Mouse (Mus musculus) testis, adult 2 months (tissue): ENCODE data around the gene Abtb2.

Experiments
- CTCF ChIP-seq: fragments of 200-500 bp; IDR thresholded peaks from 2 replicates; pipeline ENCODE4 v1.5.1; 2012; ENCODE audit warnings: low read depth, mild to moderate bottlenecking, inconsistent platforms, low read length, moderate library complexity; ENCODE audit not compliant: control insufficient read depth, insufficient read depth, insufficient replicate concordance
- POLR2A ChIP-seq: fragments of 200-500 bp; IDR thresholded peaks from 2 replicates; pipeline ENCODE4 v1.6.1; 2012; ENCODE audit warnings: low read depth, mild to moderate bottlenecking, inconsistent platforms, low read length, moderate library complexity; ENCODE audit not compliant: control insufficient read depth

- no peak for TF ChIP-seq POLR2A
- no peak for TF ChIP-seq CTCF
Measured at GRCm38 (mm10) chr2:103760421-103760820, 194.3 kb downstream of the Abtb2 start.
